Mouse (Mus musculus) E14TG2a.4 (cell line): ENCODE data around the gene Gpr183.
A peak's percentile ranks its signal among the peaks of the same experiment; 100 is the strongest.

Source experiments
- H3K27me3 ChIP-seq: 2 replicates; pipeline ENCODE4 v1.6.1; 2014; ENCODE audit warnings: low read length, control low read depth; ENCODE audit not compliant: insufficient read depth
- H3K36me3 ChIP-seq: 2 replicates; pipeline ENCODE4 v1.6.1; 2014; ENCODE audit warnings: low read length, control low read depth; ENCODE audit not compliant: insufficient read depth
- H3K4me1 ChIP-seq: replicated peaks from 2 replicates; pipeline ENCODE4 v1.6.1; 2014; ENCODE audit warnings: low read depth, low read length, control low read depth
- H3K4me3 ChIP-seq: replicated peaks from 2 replicates; pipeline ENCODE4 v1.5.1; 2014; ENCODE audit warnings: mild to moderate bottlenecking, low read length
- H3K9me3 ChIP-seq: 2 replicates; pipeline ENCODE4 v1.6.1; 2014; ENCODE audit warnings: low read length, control low read depth
- CTCF ChIP-seq: conservative IDR thresholded peaks from 2 replicates; pipeline ENCODE4 v1.5.1; 2014; ENCODE audit warnings: low read length
- NANOG ChIP-seq: IDR thresholded peaks from 2 replicates; pipeline ENCODE4 v1.6.1; 2014; ENCODE audit warnings: borderline replicate concordance, low read length, mixed read lengths
- POU5F1 ChIP-seq: IDR thresholded peaks from 2 replicates; pipeline ENCODE4 v1.6.1; 2014; ENCODE audit warnings: low read length, borderline replicate concordance

Gene Gpr183

GRCm38 (mm10) chr14:121964990-121965389 lies at the start of gene Gpr183:
Gene Gpr183 (minus strand): TSS chr14:121965195.
- no peak within 1 kb of the TSS for H3K4me3 ChIP-seq
- H3K27me3 ChIP-seq = no peaks in the 10 kb centered on the region
- peaks cover 10% of the 10 kb centered on the region; the same call in 1 of the 2 replicates for H3K36me3 ChIP-seq
- TF ChIP-seq POU5F1 (no peak), CTCF (no peak), NANOG (no peak)
- peaks cover 6% of the 10 kb centered on the region; the same call in 1 of the 2 replicates for H3K4me1 ChIP-seq
- H3K9me3 ChIP-seq = no peaks in the 10 kb centered on the region

DNA sequence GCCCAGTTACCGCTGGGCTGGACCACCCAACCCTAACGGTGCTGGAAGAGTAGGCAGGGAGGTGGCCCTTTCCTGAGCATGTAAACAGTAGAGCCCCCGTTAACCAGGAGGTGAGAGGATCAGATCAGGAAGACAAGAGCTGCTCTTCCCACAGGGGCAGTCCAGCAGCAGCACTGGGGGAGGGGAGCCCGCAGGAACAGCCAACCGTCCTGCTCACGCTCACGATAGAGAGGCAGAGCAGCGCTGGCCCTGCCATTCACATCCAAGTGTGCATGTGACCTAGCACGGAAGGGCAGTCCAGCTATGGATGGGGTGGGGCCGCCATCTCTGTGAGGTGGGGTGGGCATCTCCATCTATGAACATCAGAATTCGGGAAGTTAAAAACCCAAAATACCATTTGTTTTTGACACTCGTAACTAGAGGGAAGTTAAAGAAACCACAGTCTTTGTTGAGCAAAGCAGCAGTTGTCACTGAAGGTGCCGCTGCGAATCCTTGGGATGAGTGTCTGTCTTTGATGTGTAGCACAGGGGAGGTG lies 48.5 kb upstream of the Gpr183 start:
- Histone ChIP-seq H3K36me3 (peaks cover 51% of the 10 kb centered on the region), H3K4me1 (peaks cover 23% of the 10 kb centered on the region), H3K27me3 (no peaks in the 10 kb centered on the region), H3K9me3 (no peaks in the 10 kb centered on the region), H3K4me3 (peak overlapping the region; percentile 29; the same call in 1 of the 2 replicates)
- TF ChIP-seq NANOG = no peak
- no peak for TF ChIP-seq POU5F1
- no peak for TF ChIP-seq CTCF

DNA sequence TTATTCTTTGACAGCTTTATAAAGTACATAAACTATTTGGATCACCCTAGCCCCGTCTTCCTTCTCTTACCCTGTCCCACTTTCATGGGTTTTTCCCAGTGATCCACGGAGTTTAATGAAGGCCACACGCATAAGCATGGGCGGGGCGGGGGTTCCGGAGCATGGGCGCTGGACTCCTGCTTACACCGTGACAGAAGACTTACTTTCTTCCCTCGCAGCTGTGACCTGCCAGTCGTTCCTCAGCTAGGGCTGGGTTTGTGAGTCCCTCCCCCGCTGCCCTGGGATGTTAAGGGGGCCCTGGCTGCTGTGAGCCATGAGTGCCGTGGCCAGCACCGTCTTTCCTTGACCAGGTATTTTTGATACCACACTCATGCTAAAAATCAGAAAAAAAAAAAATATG lies 47.8 kb upstream of the Gpr183 start:
- Histone ChIP-seq H3K4me3 (peak overlapping the region; percentile 29; the same call in 1 of the 2 replicates), H3K4me1 (peaks cover 23% of the 10 kb centered on the region), H3K36me3 (peaks cover 50% of the 10 kb centered on the region), H3K9me3 (no peaks in the 10 kb centered on the region), H3K27me3 (no peaks in the 10 kb centered on the region)
- TF ChIP-seq NANOG (no peak), POU5F1 (no peak), CTCF (no peak)

DNA sequence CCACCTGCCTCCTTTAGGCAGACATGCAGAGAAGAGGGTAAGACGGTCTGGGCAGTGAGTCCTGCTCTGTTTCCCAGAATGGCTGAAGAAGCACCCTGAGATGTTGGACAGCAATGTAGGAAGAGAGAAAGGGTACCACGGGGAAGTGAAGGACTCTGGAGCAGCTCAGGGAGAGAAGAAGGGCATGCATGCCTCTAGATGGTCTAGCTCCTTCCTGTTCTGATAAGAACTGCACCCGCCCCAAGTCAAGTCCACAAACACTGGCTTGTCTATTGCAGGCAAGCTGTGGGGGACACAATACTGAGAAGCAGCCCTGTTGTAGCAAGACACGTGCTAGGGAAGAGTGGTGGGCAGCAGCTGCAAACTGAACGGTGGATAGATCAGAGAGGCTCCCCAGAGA lies 47.2 kb upstream of the Gpr183 start:
- TF ChIP-seq POU5F1 (no peak), CTCF (no peak), NANOG (no peak)
- Histone ChIP-seq H3K36me3 (peaks cover 50% of the 10 kb centered on the region), H3K4me3 (no peak overlapping the region), H3K27me3 (no peaks in the 10 kb centered on the region), H3K9me3 (no peaks in the 10 kb centered on the region), H3K4me1 (peaks cover 23% of the 10 kb centered on the region)

- no peak for TF ChIP-seq POU5F1
- TF ChIP-seq NANOG = no peak
- TF ChIP-seq CTCF = no peak
- H3K36me3 ChIP-seq = peaks cover 48% of the 10 kb centered on the region
- no peak overlapping the region for H3K4me3 ChIP-seq
- no peaks in the 10 kb centered on the region for H3K27me3 ChIP-seq
- peaks cover 23% of the 10 kb centered on the region for H3K4me1 ChIP-seq
- no peaks in the 10 kb centered on the region for H3K9me3 ChIP-seq
These were observed 46.8 kb upstream of the Gpr183 start for GRCm38 (mm10) chr14:122011768-122012167.

DNA sequence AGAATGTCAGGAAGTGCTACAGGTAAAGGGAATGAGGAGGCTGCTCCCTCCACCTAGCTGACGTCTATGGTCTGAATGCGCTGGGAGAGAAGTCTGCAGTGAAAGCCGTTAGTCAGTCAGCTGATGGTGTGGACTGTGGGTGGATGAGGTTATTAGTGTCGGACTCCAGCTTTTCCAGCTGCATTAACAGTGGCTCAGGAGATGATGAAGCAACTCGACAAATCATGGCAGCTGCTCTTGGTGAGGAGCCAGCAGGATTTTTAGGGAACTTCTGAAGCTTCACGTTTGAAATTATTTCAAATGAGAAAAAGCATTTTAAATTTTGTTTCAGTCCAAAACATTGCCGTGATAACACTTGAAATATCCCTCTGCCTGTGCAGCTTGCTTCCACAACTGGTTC lies 45.3 kb upstream of the Gpr183 start:
- H3K36me3 ChIP-seq = peaks cover 39% of the 10 kb centered on the region
- no peak for TF ChIP-seq NANOG
- no peak for TF ChIP-seq CTCF
- TF ChIP-seq POU5F1 = no peak
- no peaks in the 10 kb centered on the region for H3K9me3 ChIP-seq
- no peak overlapping the region for H3K4me3 ChIP-seq
- peaks cover 23% of the 10 kb centered on the region for H3K4me1 ChIP-seq
- no peaks in the 10 kb centered on the region for H3K27me3 ChIP-seq

GRCm38 (mm10) chr14:122009502-122009901 lies 44.5 kb upstream of the Gpr183 start:
- no peaks in the 10 kb centered on the region for H3K9me3 ChIP-seq
- TF ChIP-seq NANOG (no peak), CTCF (no peak), POU5F1 (no peak)
- H3K4me1 ChIP-seq = peaks cover 23% of the 10 kb centered on the region
- no peaks in the 10 kb centered on the region for H3K27me3 ChIP-seq
- peaks cover 31% of the 10 kb centered on the region for H3K36me3 ChIP-seq
- H3K4me3 ChIP-seq = no peak overlapping the region

- peaks cover 34% of the 10 kb centered on the region for H3K36me3 ChIP-seq
- no peaks in the 10 kb centered on the region for H3K9me3 ChIP-seq
- no peaks in the 10 kb centered on the region for H3K27me3 ChIP-seq
- TF ChIP-seq CTCF (no peak), NANOG (no peak), POU5F1 (no peak)
- H3K4me3 ChIP-seq = no peak overlapping the region
- H3K4me1 ChIP-seq = peaks cover 17% of the 10 kb centered on the region
These were observed 43.3 kb upstream of the Gpr183 start for GRCm38 (mm10) chr14:122008261-122008660.

GRCm38 (mm10) chr14:122003812-122004211 lies 38.8 kb upstream of the Gpr183 start:
- Histone ChIP-seq H3K4me1 (no peaks in the 10 kb centered on the region), H3K4me3 (no peak overlapping the region), H3K27me3 (no peaks in the 10 kb centered on the region), H3K9me3 (no peaks in the 10 kb centered on the region), H3K36me3 (peaks cover 38% of the 10 kb centered on the region)
- TF ChIP-seq POU5F1 = no peak
- TF ChIP-seq NANOG = no peak
- TF ChIP-seq CTCF = no peak
